Mouse (Mus musculus) heart, embryonic 16.5 days (tissue): Measurements from ENCODE around the gene Ears2. TPM values are rescaled to one million over a fixed set of nuclear protein-coding genes. Genes with fewer than 3 reads are reported as not detected.
A peak's percentile ranks its signal among the peaks of the same experiment; 100 is the strongest.

Experiments
- ATAC-seq: fragments of 200-750 bp; cut with Nextera tagmentation; replicated peaks from 2 replicates; pipeline ENCODE4 v1.8.0; 2017; ENCODE audit warnings: moderate number of reproducible peaks; ENCODE audit not compliant: insufficient read depth, low FRiP score; ENCODE audit errors: extremely low read depth
- H3K27ac ChIP-seq: fragments of 300-500 bp; sonication (generic); 2 replicates; pipeline ENCODE4 v1.5.1; 2014; ENCODE audit warnings: mild to moderate bottlenecking, low read length, control low read depth, moderate library complexity
- H3K27me3 ChIP-seq: fragments of 300-500 bp; sonication (generic); 2 replicates; pipeline ENCODE4 v1.6.1; 2014; ENCODE audit warnings: low read length, mixed read lengths; ENCODE audit not compliant: control insufficient read depth, insufficient read depth
- H3K36me3 ChIP-seq: fragments of 300-500 bp; sonication (generic); 2 replicates; pipeline ENCODE4 v1.6.1; 2014; ENCODE audit not compliant: control insufficient read depth, insufficient read depth
- H3K4me1 ChIP-seq: fragments of 300-500 bp; sonication (generic); 2 replicates; pipeline ENCODE4 v1.6.1; 2014; ENCODE audit warnings: low read length, mixed read lengths; ENCODE audit not compliant: control insufficient read depth, insufficient read depth
- H3K4me2 ChIP-seq: fragments of 300-500 bp; sonication (generic); 2 replicates; pipeline ENCODE4 v1.6.1; 2014; ENCODE audit warnings: low read depth, mild to moderate bottlenecking, control low read depth, low read length
- H3K4me3 ChIP-seq: fragments of 300-500 bp; sonication (generic); 2 replicates; pipeline ENCODE4 v1.5.1; 2014; ENCODE audit warnings: mild to moderate bottlenecking, control low read depth, low read length
- H3K9ac ChIP-seq: fragments of 300-500 bp; sonication (generic); 2 replicates; pipeline ENCODE4 v1.6.1; 2014; ENCODE audit warnings: low read length, control low read depth
- H3K9me3 ChIP-seq: fragments of 300-500 bp; sonication (generic); replicated peaks from 2 replicates; pipeline ENCODE4 v1.6.1; 2016; ENCODE audit warnings: low read length; ENCODE audit not compliant: control insufficient read depth
- WGBS: fragments of 180-500 bp; shearing (Covaris S2); extraction: QIAGEN DNeasy Blood & Tissue Kit; methylation state at CpG from one replicate; pipeline ENCODE4 v1.1.7; 2014; 5-methylcytosine and 5-hydroxymethylcytosine counted together
- polyA plus RNA-seq: library from polyadenylated mRNA; unstranded; fragments of >200 nt; fragmentation: Nextera tagmentation; extraction: Ambion mirVana; gene quantifications from 2 replicates; pipeline ENCODE4 v1.2.1, GENCODE M21; 2015

The Ears2 gene
- polyA plus RNA-seq, 1 experiment from 2014 or later, result 40.4 TPM

DNA sequence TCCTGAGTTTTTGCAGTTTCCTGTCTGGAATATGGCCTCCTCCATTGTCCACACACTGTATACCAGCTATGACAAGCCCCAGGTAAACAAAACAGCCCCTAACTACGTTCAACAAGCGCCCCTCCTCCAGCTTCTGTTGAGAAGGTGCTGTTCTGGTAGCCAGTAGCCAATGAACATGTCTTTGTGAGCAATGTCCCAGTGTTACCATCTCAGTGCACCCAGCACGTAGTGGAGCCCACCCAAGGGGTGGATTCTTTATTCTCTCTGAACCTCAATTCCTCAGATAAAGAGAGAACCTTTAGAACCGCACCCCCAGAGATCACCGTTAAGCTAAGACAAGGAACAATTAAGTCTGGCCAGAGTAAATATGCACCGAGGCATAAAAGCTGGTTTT, 46.8 kb downstream of the Ears2 start:
- peak overlapping the region; percentile 68 for H3K4me3 ChIP-seq
- H3K9ac ChIP-seq, result peak overlapping the region; percentile 82
- H3K27me3 ChIP-seq, result no peaks in the 10 kb centered on the region
- H3K36me3 ChIP-seq, result no peaks in the 10 kb centered on the region; the same call in 1 of the 2 replicates
- peak overlapping the region; percentile 74 for H3K4me2 ChIP-seq
- peak; percentile 8; the same call in 1 of the 2 replicates for ATAC-seq
- no peaks in the 10 kb centered on the region for H3K9me3 ChIP-seq
- peaks cover 30% of the 10 kb centered on the region for H3K4me1 ChIP-seq
- WGBS, result 3% methylated on average over 6 of the region's 6 CpGs
- H3K27ac ChIP-seq, result peak overlapping the region; percentile 85

GRCm38 (mm10) chr7:122018978-122019377, 48.1 kb downstream of the Ears2 start:
- Histone ChIP-seq H3K27ac (no peak overlapping the region), H3K27me3 (no peaks in the 10 kb centered on the region), H3K4me3 (peak overlapping the region; percentile 12), H3K9ac (peak overlapping the region; percentile 30), H3K4me1 (peaks cover 40% of the 10 kb centered on the region), H3K9me3 (no peaks in the 10 kb centered on the region), H3K4me2 (peak overlapping the region; percentile 74), H3K36me3 (no peaks in the 10 kb centered on the region; the same call in 1 of the 2 replicates)
- WGBS, result 83% methylated on average over 7 of the region's 7 CpGs
- no peak for ATAC-seq

GRCm38 (mm10) chr7:122018247-122018646, 48.8 kb downstream of the Ears2 start:
- H3K9ac ChIP-seq, result 0 out of 2 replicates have a peak overlapping the region, but pooled peaks have one; percentile 26
- no peaks in the 10 kb centered on the region for H3K27me3 ChIP-seq
- 0 out of 2 replicates have a peak overlapping the region, but pooled peaks have one; percentile 12 for H3K4me3 ChIP-seq
- 39% methylated on average over 3 of the region's 3 CpGs for WGBS
- no peaks in the 10 kb centered on the region for H3K9me3 ChIP-seq
- ATAC-seq, result no peak
- H3K4me2 ChIP-seq, result peak overlapping the region; percentile 23; the same call in 1 of the 2 replicates
- peak overlapping the region; percentile 37 for H3K27ac ChIP-seq
- peaks cover 40% of the 10 kb centered on the region for H3K4me1 ChIP-seq
- no peaks in the 10 kb centered on the region; the same call in 1 of the 2 replicates for H3K36me3 ChIP-seq

DNA sequence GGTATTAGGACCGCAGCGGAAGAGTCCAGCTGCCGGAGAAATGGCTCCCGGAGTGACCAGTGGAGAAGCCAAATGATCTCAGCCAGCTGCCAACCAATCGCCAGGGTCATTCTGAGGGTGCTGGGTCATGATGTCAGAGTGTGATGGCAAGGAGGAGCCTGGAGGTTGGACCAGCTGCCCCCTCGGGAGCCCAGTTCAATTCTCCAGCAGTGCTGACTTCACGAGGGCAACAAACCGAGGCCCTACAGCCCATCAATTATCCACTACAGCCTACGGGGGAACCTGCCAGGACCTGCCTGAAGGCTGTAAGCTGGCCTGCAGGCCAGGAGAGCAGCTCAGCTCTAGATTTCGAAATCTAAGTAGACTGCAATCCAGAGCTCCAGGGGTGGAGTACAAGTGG, 51.3 kb downstream of the Ears2 start:
- Histone ChIP-seq H3K36me3 (peaks cover 13% of the 10 kb centered on the region), H3K4me1 (peaks cover 45% of the 10 kb centered on the region), H3K27me3 (no peaks in the 10 kb centered on the region), H3K27ac (peak overlapping the region; percentile 83), H3K9me3 (no peaks in the 10 kb centered on the region), H3K4me2 (peak overlapping the region; percentile 53), H3K4me3 (no peak overlapping the region), H3K9ac (peak overlapping the region; percentile 63)
- no peak for ATAC-seq
- WGBS, result 45% methylated on average over 10 of the region's 10 CpGs

GRCm38 (mm10) chr7:122015105-122015504, 52.0 kb downstream of the Ears2 start:
- H3K9me3 ChIP-seq, result no peaks in the 10 kb centered on the region
- H3K36me3 ChIP-seq, result peaks cover 13% of the 10 kb centered on the region
- peak; percentile 55; the same call in 1 of the 2 replicates for ATAC-seq
- peak overlapping the region; percentile 63 for H3K9ac ChIP-seq
- peak overlapping the region; percentile 83 for H3K27ac ChIP-seq
- peak overlapping the region; percentile 20; the same call in 1 of the 2 replicates for H3K4me3 ChIP-seq
- H3K27me3 ChIP-seq, result no peaks in the 10 kb centered on the region
- peak overlapping the region; percentile 53 for H3K4me2 ChIP-seq
- WGBS, result 20% methylated on average over 8 of the region's 8 CpGs
- peaks cover 45% of the 10 kb centered on the region for H3K4me1 ChIP-seq

DNA sequence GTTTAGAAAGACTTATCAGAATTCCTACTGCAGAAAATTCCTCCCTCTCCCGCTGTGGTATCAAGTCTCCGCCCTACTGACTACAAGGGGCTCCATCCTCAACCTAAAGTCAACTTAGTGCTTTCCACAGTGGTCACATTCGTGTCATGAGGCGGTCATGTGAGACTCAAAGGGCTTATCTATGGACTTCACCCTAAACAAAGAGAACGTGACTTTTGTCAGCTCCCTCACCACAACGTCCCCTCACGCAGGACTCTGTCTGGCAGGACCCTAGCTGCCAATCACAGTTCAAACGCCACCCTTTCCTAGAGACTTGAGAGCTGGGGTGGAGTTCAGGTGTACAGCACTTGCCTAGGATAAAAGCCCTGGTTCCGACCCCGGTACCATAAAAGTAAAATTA, 54.1 kb downstream of the Ears2 start:
- Histone ChIP-seq H3K27ac (no peak overlapping the region), H3K36me3 (peaks cover 24% of the 10 kb centered on the region), H3K4me3 (no peak overlapping the region), H3K9me3 (no peaks in the 10 kb centered on the region), H3K4me1 (peaks cover 28% of the 10 kb centered on the region), H3K27me3 (no peaks in the 10 kb centered on the region), H3K4me2 (no peak overlapping the region), H3K9ac (no peak overlapping the region)
- 56% methylated on average over 10 of the region's 10 CpGs for WGBS
- ATAC-seq, result no peak

- Histone ChIP-seq H3K27me3 (no peaks in the 10 kb centered on the region), H3K27ac (no peak overlapping the region), H3K4me2 (no peak overlapping the region), H3K36me3 (peaks cover 30% of the 10 kb centered on the region), H3K9me3 (no peaks in the 10 kb centered on the region), H3K4me1 (peaks cover 26% of the 10 kb centered on the region), H3K9ac (no peak overlapping the region), H3K4me3 (no peak overlapping the region)
- 97% methylated on average over 4 of the region's 4 CpGs for WGBS
- ATAC-seq, result no peak
Observed at GRCm38 (mm10) chr7:122012370-122012769, 54.7 kb downstream of the Ears2 start.

- no peak for ATAC-seq
- Histone ChIP-seq H3K9ac (no peak overlapping the region), H3K27ac (no peak overlapping the region), H3K4me1 (no peaks in the 10 kb centered on the region), H3K9me3 (0 out of 2 replicates have a peak, but pooled peaks cover 4% of the 10 kb centered on the region), H3K36me3 (peaks cover 68% of the 10 kb centered on the region), H3K4me3 (no peak overlapping the region), H3K27me3 (no peaks in the 10 kb centered on the region), H3K4me2 (no peak overlapping the region)
- WGBS, result 79% methylated on average over 8 of the region's 8 CpGs
Observed at GRCm38 (mm10) chr7:122000396-122000795, 66.7 kb downstream of the Ears2 start.

GRCm38 (mm10) chr7:121995961-121996360, 71.1 kb downstream of the Ears2 start:
- ATAC-seq, result no peak
- H3K27ac ChIP-seq, result no peak overlapping the region
- no peaks in the 10 kb centered on the region for H3K4me1 ChIP-seq
- peaks cover 69% of the 10 kb centered on the region for H3K36me3 ChIP-seq
- no peak overlapping the region for H3K9ac ChIP-seq
- H3K27me3 ChIP-seq, result no peaks in the 10 kb centered on the region
- H3K4me2 ChIP-seq, result no peak overlapping the region
- H3K4me3 ChIP-seq, result no peak overlapping the region
- 85% methylated on average over 5 of the region's 5 CpGs for WGBS
- 0 out of 2 replicates have a peak, but pooled peaks cover 4% of the 10 kb centered on the region for H3K9me3 ChIP-seq
